Mouse (Mus musculus): ENCODE data around the gene Irs1.

Gene Irs1

DNA sequence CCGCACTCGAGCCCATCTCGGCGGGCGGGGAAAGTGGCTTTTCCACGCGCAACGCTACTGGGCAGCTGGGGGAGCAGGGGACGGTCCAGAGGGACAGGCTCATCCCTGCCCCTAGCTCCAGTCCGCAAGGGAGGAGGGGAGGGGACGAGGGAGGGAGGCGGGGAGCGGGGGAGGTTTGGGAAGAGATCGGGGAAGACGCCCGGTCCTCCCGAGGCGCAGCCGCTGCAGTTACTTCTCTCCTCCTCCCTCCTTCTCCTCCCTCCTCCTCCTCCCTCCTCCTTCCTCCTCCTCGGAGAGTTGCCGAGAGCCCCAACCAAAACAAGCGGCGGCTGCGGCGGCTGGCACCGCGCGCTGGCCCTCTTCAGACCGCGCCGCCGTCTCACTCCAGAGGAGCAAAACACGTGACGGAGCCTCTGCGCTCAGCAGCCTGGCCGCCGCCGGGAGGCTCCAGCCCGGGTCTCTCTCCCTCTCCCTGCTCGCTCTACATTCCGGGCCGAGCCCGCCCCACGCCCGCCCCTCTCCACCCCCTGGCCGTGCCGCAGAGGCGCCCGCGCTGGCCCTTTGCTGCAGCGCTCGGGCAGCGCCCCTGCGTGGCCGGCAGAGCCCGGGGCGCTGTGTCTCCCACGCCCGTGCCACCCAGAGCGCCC lies at the start of gene Irs1:
Gene Irs1, minus strand, starts transcription at position 266 of the 647 bp plus-strand sequence.
- DNase-seq (ENCODE audit: low read depth, low spot score) = peak; percentile 90

DNA sequence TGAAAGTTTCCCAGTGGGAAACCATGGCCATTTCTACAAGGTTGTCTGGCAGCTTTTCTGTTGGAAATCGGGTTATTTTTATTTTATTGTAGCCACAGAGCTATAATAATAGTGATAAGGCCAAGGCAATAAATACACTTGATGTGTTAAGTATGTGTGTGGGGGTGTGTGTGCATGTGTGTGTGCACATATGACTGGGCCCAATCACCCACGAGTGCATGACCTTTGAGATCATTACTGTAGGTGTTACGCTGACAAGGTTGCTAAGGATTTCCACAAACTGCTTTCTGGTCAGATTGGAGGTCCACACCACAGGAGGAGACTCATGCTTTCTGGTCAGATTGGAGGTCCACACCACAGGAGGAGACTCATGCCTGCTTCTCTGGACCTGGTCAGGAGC lies 43.3 kb upstream of the Irs1 start:
- no peak for DNase-seq (ENCODE audit: low read depth, low spot score)

DNA sequence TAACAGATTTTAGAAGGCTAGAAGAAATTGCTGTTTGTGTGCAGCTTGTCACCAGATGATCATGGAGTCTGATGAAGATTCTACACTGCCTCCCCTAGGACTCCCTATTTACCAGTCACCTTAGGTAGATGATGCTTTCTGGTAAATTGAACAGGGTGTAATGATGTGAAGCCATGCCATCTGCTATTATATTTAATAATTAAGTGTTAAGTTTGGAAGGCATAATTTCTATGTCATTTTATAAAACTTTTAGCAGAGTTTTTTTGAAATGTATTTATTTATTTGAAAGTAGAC lies 38.7 kb upstream of the Irs1 start:
- DNase-seq (ENCODE audit: low read depth, low spot score) = no peak

DNA sequence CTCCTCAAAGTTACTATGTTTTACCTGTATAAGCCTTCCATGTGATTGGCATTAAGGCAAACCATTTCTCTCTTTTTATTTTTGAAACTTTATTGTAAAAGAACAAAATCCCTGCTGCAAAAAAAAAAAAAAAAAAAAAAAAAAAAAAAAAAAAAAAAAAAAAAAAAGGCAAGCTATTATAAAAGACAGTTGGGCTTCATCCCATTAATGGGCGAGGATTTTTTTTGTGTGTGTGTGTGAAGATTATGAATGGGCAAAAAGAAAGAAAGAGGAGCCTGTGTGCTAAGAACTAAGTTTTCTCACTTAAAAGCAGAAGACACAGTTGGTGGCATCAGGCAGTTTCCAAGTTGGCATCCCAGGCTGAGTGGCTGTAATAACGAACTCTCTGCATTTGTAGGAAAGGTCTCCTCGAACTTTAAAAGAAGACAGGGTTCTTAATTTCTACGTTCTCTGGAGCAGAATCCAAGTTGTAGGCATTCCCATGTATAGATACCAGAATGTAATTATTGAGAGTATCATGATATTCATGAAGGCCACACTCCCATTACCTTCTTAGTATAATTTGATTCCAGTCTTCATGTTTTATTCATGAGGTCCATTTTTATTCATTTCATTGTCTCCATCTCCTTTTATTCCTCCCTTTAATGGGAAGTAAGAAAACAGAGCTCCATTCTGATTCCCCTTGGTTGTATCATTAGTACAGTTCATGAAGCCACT lies 38.2 kb upstream of the Irs1 start:
- no peak for DNase-seq (ENCODE audit: low read depth, low spot score)

DNA sequence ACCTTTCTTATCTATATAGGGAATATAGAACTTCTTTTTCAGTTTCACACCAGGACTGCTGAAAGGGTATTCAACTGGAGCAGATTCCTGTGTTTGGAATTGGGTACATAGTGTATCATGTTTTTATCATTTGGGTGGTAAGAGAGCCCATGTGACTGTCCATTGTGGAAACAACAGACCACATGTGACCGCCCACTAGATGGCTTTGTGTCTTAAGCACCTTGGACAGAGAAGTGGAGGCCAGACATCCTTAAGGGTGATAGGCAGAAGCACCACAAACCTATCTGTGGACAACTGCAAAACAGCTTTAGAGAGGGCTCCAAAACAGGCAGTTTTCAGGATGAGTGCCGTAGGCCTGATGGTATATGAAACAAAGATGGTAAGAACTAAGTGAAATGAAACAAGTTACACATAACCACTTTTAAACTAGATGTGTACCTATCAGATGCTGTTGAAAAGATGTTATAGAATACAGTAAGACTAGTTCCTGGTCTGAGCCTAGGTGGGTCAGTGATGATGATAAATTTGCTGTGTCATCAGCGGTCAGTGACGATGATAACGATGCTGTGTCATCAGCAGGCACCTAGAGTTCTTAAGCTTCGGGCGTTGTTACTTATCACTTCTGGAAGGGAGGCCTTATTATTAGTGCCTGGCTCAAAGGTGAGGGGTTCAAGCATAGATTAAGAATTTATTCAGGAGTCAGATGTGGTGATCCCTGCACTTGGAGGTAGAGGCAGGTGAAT lies 37.0 kb upstream of the Irs1 start:
- DNase-seq (ENCODE audit: low read depth, low spot score) = no peak

DNA sequence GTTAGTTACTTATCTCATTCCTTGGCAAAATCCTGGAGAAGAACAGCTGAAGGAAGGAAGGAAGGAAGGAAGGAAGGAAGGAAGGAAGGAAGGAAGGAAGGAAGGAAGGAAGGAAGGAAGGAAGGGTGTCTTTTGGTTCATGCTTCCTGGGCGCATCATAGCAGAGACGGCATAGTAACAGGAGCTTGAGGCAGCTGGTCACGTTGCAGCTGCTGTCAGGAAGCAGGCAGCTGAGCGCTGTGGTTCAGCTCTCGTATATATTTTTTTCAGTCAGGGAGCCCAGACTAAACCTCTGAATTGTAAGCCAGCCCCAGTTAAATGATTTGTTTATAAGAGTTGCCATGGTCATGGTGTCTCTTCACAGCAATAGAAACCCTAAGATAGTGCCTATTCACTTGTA lies 34.9 kb upstream of the Irs1 start:
- DNase-seq (ENCODE audit: low read depth, low spot score) = no peak

DNA sequence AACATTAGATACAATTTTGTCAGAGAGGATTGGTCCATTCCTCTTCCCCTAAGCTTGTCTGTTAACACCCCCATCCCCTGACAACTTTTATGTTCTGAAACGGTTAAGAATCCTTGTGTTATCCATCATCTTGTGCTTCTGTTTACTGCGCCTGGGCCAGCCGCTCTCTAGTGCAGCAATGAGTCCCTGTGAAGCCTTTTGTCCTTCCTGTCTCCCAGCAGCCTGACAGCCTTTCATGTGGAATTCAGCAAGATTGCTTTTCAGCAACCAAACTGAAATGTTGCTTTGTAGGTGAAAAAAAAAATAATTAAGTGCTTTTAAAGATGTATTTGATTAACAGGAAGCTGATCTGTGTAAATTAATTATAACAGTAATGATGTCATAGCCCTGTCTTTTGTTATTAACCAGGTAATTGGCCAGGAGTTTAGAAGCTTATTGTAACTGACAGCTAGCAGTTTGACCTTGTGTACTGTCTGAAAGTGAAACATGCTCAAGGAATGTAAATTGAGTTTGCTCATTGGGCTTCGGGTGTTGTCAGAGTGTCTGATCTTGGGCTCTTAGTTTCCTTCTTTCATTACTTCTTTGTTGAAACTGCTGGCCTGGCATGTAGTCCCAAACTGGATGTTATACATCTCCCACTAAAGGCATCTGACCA lies 33.0 kb upstream of the Irs1 start:
- DNase-seq (ENCODE audit: low read depth, low spot score) = peak; percentile 65

DNA sequence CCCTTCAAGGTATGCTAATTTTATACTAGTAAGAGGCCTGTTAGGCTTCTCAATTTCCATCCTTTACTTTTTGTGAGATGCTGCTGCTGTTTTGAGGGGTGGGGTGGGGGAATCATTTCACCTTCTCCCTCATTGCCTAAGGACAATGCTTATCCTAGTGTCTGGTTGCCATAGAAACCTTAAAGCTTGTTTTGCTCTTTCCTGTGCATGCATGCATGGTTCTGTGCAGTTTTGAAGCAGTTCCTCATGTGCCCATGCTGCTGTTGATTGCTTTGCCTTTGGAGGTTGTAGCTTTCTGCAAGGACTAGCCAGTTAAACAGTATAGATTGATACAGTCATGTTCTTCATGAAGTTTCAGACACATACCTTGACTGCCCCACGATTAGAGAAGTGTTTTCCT lies 30.2 kb upstream of the Irs1 start:
- no peak for DNase-seq (ENCODE audit: low read depth, low spot score)

DNA sequence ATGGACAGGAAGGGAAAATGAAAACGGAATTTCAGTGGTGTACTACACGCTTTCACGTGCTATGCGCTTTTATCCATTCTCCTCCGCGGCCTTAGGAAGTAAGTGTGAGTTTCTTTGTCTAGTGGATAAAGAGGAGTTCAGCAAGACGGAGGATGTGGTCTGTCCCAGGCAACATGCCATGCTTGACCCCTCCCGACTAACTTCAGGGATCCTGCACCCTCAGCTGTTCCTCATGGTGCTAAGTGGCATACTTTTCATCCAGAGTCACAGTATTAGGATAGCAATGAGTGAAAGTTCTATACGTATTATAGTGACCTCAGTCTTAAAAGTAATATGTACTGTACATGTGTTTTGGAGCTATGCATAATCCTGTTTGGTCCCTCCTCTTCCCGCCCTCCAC lies 29.6 kb upstream of the Irs1 start:
- DNase-seq (ENCODE audit: low read depth, low spot score) = no peak

DNA sequence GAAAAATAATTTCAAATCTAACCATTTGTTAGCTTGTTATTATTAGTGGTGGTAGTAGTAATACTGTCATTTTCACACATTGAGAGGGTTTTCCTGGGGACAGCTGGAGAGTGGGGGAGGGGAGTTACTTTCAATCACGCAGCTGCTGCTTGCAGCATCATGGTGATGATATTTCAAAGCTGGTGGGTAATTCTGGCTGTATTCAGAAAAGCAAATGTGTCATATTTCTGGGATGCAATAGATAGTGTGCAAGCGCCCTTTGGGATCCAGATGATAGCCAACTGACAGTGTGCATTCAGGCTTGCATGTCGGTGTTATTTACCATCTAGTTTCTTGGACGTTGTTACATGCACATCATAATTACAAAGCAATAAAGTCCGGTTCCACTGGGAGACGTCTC lies 29.2 kb upstream of the Irs1 start:
- no peak for DNase-seq (ENCODE audit: low read depth, low spot score)

DNA sequence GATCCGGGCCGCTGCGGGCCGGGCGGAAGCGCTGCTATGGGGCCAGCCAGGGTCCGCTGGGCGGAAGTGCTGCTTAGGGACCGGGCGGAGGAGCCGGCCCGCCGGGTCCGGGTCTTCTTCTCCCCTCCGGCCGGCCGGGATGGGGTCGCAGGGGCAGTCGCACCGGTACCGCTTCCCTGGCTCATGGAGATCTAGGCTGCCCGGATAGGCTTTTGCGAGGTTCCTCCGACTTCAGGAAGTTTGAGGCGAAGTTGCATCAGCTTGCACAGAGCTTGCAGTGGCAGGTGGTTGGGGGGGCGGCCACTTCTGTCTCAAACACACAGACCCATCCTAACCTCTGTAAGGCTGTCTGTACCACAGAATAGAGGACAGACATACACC lies 25.5 kb upstream of the Irs1 start:
- DNase-seq (ENCODE audit: low read depth, low spot score) = peak; percentile 70

DNA sequence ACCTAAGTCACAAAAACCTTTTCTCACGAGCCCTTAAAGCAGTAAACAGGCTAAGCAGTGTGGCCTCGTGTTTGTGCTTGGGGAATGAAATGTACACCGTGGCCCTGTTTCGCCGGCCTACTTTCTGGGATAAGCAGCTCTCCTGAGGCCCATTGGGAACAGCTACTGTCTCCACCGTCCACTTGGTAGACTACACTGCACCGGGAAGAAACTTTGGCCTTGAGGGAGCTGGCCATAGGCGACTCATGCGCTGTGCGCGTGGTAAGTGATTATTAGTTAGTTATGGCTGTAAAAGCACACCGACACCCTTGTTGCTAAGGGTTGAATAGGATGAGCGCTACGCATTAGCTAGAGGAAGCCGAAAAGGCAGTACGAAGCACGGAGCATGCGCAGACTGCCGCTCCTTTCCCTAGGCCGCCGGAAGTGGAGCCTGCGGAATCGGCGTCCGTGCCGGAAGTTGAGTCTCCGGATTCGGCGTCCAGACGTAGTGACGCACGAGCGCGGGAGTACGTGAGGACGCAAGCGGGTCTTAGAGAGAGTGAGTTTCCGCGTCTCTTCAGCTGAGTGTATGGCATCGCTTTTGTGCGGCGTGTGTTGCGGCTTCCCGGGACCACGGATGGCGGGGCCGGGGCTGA lies 25.0 kb upstream of the Irs1 start, which contains the start of gene Rhbdd1:
Gene Rhbdd1, plus strand, starts transcription at position 342 of the 635 bp plus-strand sequence.
- DNase-seq (ENCODE audit: low read depth, low spot score) = peak; percentile 98

DNA sequence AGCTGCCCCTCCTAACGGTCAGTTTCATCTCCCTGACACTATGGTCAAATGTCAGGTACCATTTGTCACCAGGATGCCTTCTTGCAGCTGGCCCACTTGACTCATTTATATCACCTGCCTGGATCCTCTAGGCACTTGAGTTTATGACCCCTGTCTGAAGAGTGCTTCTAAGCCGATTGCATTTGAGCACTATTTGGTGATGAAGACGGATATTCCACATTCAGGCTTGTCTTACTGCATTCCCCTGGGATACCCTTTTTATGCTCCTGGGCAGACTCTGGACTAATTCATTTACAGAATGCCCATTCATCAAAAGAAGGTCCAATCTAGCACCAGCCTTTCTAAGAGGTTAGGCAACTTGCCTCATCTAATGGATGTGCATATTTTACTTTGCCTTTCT lies 13.3 kb upstream of the Irs1 start:
- no peak for DNase-seq (ENCODE audit: low read depth, low spot score)

DNA sequence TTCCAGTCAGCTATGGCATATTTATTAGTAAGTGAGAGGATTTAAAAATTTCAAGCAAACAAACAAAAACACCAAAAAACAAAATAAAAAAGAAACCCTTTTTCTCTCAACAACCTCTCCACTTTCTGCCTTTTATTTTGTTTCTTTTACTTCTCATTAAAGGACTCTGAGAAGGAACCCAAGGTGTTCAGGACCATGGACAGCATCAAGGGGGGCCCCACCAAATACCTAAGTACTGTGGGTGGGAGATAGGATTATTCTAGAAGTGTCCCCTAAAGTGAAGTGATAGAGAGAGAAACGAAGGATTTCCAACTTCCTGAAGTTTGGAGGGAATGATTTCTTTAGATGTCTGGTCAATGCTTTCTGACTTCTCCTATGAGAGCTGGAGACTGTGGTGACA lies 7.4 kb upstream of the Irs1 start:
- DNase-seq (ENCODE audit: low read depth, low spot score) = no peak

DNA sequence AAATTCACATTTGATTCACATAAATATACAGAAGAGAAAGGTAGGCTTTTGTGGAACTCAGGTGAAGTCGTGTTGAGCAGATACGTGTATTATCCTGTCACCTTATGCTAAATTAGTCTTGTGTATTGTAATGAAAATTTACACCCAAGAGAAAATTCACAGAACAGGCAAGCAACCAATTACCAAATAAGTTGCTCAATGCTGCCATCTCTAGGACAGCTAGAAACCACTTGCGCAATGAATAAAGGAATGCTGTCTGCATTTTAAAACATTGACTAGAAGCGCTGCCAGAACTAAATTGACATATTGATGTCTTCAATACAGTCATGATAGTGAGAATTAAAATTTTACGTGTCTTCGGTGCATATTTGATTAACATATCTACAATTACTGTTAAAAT lies 2.9 kb upstream of the Irs1 start:
- DNase-seq (ENCODE audit: low read depth, low spot score) = peak; percentile 82

DNA sequence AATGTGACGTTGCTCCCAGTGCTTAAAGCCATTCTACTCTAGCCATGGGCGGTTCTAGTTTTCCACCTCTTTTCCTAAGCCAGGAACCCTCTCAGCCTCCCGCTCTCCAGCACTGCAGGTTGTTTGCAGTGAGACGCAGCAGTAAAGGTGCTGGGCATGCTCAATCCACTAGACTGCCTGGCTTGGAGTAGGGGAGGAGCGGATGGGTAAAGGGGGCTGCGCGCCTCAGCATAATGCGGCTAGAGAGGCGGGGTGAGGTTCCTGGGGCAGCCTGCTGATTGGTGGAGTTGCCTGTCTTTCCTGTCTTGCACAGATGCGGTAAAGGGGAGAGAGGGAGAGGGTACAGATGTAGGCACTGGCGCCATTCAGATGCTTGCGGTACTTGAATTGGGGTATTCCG lies 1.6 kb upstream of the Irs1 start:
- DNase-seq (ENCODE audit: low read depth, low spot score) = no peak

DNA sequence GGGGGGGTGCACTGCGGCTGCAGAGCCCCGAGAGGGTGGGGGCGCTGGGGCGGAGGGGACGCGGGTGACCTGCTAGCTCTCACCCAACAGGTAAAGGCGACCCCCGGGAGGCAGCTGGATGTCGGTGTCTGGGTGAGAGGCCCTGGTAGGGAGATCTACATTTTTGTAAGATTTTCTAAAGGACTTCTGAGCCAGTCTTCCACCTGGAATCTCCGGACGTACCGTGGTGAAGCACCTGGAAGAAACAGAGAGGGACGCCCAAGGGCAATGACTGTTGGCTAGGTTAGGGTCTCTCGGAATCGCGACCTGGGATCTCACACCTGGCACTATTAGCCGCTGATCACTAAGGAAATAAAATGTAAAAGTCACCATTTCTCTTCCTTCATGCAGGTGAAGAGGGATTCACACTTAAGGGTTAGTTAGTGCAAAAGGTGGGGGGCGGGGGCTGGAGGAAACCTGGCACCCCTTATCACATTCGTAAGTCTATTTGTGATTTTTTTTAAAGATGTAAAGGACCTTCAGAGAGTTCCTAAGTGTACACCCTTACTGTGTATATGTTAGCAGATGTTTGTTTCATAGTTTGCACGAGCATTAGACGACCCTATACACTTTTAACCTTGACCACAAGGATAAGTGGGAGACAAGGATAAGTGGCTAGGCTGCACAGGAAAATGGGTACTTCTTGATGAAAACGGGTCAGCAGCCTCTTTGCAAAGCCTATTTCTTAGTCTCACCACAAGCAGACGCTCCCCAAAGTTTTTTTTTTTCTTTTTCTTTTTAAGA lies 905 bp upstream of the Irs1 start:
- no peak for DNase-seq (ENCODE audit: low read depth, low spot score)

DNA sequence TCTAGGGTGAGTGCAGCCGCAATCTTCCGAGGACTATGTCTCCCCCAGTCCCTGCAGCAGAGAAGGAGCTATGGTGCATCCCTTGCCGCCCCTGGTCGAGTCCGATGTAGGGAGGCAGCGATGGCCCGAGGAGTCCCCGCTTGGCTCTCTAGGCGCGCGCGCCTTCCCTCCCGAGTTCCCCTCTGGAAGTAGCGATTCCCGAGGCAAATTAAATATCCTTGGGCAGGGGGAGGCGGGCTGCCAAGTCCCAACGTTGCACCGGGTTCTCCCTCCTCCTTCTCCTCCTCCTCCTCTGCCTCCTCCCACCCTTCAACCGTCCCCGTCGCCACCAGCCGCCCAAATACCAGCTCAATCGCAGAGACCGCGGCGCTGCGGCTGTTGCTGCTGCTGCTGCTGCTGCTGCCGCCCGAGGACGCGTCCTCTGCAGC lies 479 bp downstream of the Irs1 start:
- DNase-seq (ENCODE audit: low read depth, low spot score) = peak; percentile 91

DNA sequence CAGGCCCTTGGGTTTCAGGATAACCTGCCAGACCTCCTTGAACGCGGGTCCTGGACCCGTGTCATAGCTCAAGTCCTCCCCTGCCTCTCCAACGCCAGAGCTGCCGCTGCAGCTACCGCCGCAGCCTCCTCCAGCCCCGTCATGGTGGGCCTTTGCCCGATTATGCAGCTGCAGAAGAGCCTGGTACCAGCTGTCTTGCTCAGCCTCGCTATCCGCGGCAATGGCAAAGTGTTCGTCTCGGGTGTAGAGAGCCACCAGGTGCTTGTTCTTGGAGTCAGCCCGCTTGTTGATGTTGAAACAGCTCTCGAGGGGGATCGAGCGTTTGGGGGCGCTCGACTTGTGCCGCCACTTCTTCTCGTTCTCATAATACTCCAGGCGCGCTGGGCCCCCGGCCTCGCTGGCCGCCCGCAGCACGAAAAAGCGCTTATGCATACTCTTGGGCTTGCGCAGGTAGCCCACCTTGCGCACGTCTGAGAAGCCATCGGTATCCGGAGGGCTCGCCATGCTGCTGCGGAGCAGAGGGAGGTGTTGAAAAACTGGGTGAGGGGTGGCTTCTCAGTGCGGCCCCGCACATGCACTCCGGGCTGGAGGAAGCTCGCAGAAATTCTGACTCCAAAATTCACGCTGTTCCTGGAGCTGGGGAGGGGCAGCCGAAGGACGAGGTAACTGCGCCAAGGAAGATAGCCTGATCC lies 1.1 kb downstream of the Irs1 start:
- DNase-seq (ENCODE audit: low read depth, low spot score) = peak; percentile 49

DNA sequence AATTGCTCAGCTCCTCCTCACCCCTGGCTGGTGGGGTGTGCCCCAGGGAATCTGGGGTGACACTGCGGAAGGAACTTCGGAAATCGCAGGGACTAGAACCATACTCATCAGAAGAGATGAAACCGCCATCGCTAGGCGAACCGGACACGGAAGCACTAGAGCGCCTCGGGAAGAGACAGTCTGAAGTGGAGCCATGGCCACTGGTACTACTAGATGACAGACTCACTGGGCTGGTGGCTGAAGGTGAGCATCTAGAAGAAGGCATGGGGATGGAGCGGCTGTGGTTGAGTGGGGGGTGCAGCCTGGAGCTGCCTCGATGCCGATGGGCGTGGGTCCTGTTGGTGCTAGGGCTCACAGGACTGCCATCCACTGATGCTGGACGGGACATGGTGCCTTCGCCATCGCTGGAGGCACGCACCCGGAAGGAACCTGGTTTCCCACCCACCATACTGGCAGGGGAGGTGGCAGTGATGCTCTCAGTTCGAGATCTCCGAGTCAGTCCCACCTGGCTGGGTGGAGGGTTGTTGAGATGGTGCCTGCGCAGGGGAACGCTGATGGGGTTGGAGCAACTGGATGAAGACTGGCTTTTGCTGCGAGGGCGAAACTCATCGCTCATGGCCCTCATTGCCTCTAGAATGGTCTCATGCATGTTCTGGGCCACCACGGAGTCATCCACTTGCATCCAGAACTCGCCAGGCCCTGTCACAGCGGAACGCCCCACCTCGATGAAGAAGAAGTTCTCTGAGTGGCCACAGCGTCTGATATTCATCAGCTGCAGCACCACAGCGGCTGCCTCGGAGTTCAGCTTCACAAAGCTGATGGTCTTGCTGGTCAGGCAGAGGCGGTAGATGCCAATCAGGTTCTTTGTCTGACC lies 1.9 kb downstream of the Irs1 start:
- DNase-seq (ENCODE audit: low read depth, low spot score) = no peak

Measured in 3T3-L1 (cell line).